Mouse (Mus musculus) erythroblast, embryonic 14.5 days (primary cell): ENCODE results near the gene Gfi1b.

Experiments used
- GATA1 ChIP-seq: IDR thresholded peaks from 2 replicates; pipeline ENCODE4 v1.6.1; 2012; ENCODE audit warnings: low read length, inconsistent platforms, mixed read lengths
- TAL1 ChIP-seq: IDR thresholded peaks from 3 replicates; pipeline ENCODE4 v1.6.1; 2012; ENCODE audit warnings: low read length, inconsistent platforms, mixed read lengths

- no peak for TF ChIP-seq GATA1
- no peak for TF ChIP-seq TAL1
Measured at GRCm38 (mm10) chr2:28583651-28584050, 38.1 kb downstream of the Gfi1b start, which contains the start of gene Gtf3c5.
